Mouse (Mus musculus) gastrocnemius, postnatal 25 days (tissue): ENCODE measurements around the gene Olfr845. TPM values are rescaled to one million over a fixed set of nuclear protein-coding genes. Genes with fewer than 3 reads are reported as not detected.

Experiments
- DNase-seq: peaks from one replicate; pipeline ENCODE4 v3.0.0; 2022
- long read RNA-seq, 2 experiments: library from polyadenylated mRNA; stranded (forward); transcript quantifications; one replicate each; pipeline ENCODE4 v2.0.0; 2021
- total RNA-seq, 2 experiments: library from RNA; stranded (reverse); gene quantifications; 1 replicate in 1 of 2; 2 replicates in 1 of 2; pipeline ENCODE4 v1.2.3; 2021

Olfr845 gene
- total RNA-seq: not detected
- long read RNA-seq, experiment 1: 0 reads
- long read RNA-seq, experiment 2: 0 reads

GRCm38 (mm10) chr9:19336157-19336556 lies at the start of gene Olfr845:
TSS of gene Olfr845 (plus strand) at chr9:19336457.
- no peak for DNase-seq

GRCm38 (mm10) chr9:19316047-19316446 lies 20.2 kb upstream of the Olfr845 start, which contains the start of gene Olfr844:
TSS of gene Olfr844 (plus strand) at chr9:19316347.
- no peak for DNase-seq

GRCm38 (mm10) chr9:19363905-19364304 lies 27.6 kb downstream of the Olfr845 start, which contains the start of gene Olfr846:
TSS of gene Olfr846 (minus strand) at chr9:19364005.
- DNase-seq: no peak

GRCm38 (mm10) chr9:19378569-19378968 lies 42.3 kb downstream of the Olfr845 start, which contains the start of gene Olfr847:
TSS of gene Olfr847 (minus strand) at chr9:19378669.
- DNase-seq: no peak

Other genes starting within 250 kb of the Olfr845 start
- not detected for gene Olfr836, start 216.1 kb upstream of the Olfr845 start, total RNA-seq
- not detected for gene Olfr837, start 200.1 kb upstream of the Olfr845 start, total RNA-seq
- gene Olfr839-ps1, start 159.1 kb upstream of the Olfr845 start, total RNA-seq: not detected
- not detected for gene Olfr843, start 84.5 kb upstream of the Olfr845 start, total RNA-seq
- gene Olfr844, start 20.1 kb upstream of the Olfr845 start, total RNA-seq: not detected
- gene Olfr846, start 27.5 kb downstream of the Olfr845 start, total RNA-seq: not detected
- not detected for gene Olfr847, start 42.2 kb downstream of the Olfr845 start, total RNA-seq
- not detected for gene Olfr849, start 103.8 kb downstream of the Olfr845 start, total RNA-seq
- gene Olfr850, start 141.8 kb downstream of the Olfr845 start, total RNA-seq: not detected
- gene Olfr851, start 156.8 kb downstream of the Olfr845 start, total RNA-seq: not detected
- not detected for gene Olfr853, start 204.6 kb downstream of the Olfr845 start, total RNA-seq
- gene Olfr854, start 230.9 kb downstream of the Olfr845 start, total RNA-seq: not detected
- not detected for gene Olfr855, start 246.2 kb downstream of the Olfr845 start, total RNA-seq